Mouse (Mus musculus): ENCODE data around the gene Cntn5. TPM values are rescaled to one million over a fixed set of nuclear protein-coding genes. Genes with fewer than 3 reads are reported as not detected.
A peak's percentile ranks its signal among the peaks of the same experiment; 100 is the strongest.
"Not testable (repeated sequence)": the region's sequence is repeated elsewhere in the genome, so short reads cannot be mapped to it uniquely, and the experiment has no call there.

Cntn5 gene
- total and polyA plus RNA-seq, 3 experiments = 0.04 TPM; not detected in 2

- no peak for DNase-seq
These were observed 253.9 kb downstream of the Cntn5 start for GRCm38 (mm10) chr9:10650632-10651031.

- no peak for DNase-seq
These were observed 258.6 kb downstream of the Cntn5 start for GRCm38 (mm10) chr9:10645951-10646350.

GRCm38 (mm10) chr9:10645045-10645830 lies 259.3 kb downstream of the Cntn5 start:
- peak; percentile 3 for DNase-seq

DNA sequence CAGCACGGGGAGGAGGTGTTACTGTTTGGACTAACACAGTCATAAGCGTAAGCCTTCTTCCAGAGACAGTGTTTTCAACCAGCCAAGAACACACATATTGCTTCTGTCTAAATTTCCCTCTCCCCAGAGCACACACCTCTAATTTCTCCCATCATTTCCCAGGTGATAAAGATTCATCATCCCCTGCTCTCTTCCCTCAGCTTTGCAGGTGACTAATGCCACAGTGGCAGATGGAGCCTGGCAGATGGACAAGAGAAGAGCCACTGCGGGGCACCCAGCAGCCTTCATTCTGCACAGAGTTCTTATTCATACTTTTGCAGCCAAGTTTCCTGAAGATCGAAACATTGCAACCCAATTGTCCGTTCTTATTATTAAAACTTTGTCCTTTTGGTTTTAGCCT lies 286.5 kb downstream of the Cntn5 start:
- DNase-seq = no peak

DNA sequence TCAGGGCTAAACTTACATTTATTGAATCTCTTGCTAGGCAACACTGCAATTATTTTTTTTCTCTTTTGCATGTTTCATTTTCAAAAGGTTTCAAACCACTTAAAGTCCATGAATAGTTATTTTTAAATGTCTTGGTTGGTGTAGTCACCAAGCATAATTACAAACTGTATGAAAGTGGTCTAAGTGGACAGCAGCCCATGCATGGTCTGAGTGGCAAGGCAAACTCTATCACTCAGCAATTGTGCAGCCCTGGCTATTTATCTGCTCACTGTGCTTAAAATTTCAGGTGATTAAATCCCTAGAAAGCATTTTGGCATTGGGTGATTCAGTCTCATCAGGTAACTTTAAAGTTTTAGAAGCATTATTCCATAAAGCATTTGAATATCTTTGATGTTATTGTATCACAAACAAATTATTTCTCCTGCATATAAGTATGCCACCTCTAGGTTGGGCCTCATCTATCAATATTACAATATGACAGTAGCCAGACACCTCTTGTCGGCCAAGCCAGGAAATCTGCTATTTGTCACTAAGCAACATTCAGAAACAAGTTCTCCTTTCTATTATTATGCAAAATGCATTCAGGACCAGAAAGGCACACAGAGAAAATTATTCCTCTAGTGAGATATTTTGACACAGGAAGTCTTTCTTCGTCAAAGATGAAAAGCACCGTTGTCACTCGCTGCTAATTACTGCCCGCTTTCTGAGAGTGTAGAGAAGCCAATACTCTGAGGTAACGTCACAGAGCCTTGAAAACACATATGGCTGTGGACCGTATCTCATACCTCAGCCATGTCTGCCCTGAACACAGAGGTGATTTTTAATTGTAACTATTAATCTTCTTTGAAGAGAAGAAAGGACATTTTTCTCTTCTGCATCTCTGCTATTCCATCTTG lies 329.0 kb downstream of the Cntn5 start:
- no peak for DNase-seq

- no peak for DNase-seq
These were observed 334.7 kb downstream of the Cntn5 start for GRCm38 (mm10) chr9:10569830-10570229.

GRCm38 (mm10) chr9:10540877-10541276 lies 363.7 kb downstream of the Cntn5 start:
- not testable (repeated sequence) for DNase-seq

DNA sequence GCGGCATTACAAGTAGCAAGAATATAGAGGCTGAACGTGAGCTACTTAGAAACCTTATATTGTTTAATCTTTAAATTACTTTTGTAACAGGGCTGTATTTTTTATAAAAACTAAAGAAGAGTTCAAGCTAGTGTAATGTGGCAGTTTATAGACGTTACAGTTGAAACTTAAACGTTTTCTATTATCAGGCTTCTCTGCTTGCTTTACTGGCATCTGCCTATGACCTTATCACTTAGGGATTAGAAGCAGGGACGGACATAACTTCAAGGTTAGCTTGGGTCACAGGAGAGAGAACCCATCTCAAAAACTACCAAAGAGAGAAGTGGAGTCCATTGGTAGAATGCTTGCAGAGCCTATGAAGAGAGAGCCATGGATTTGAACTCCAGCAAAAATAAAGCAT lies 372.3 kb downstream of the Cntn5 start:
- DNase-seq = no peak

DNA sequence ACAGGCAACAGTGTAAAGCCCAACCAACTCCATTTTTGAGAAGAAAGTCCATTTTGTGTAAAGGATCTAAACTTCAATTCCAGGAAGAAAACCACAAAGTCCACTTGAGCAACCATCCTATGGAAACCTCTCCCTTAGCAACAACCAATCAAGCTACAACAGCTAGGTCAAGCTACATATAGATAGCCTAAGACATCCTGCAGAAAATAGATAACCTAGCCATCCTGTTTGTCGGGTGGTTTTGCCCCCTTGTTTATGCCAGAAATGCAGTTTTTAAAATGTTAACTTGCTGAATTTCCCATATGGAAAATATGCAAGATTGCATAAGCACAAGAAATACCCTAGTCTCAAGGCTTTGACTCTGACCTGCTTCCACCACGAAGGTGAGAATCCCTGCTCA lies 373.5 kb downstream of the Cntn5 start:
- no peak for DNase-seq

DNA sequence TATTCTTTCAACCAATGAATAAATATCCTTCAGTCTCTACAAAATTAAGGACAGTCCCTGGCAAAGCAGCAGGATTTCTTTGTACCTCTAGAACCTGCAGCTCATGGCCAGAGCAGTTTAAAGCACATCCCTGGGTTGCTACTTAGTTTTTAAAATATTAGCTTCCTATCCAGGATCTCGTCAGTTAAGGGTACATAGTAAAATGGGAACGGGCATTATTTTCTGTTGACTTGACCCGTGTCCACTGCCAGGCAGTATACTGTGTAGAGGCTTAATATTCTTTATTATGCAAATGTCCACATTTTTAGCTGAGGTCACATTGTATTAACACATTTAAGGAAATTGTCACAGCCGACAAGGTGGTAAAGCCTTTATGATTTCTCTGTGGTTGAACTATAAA lies 375.0 kb downstream of the Cntn5 start:
- no peak for DNase-seq

DNA sequence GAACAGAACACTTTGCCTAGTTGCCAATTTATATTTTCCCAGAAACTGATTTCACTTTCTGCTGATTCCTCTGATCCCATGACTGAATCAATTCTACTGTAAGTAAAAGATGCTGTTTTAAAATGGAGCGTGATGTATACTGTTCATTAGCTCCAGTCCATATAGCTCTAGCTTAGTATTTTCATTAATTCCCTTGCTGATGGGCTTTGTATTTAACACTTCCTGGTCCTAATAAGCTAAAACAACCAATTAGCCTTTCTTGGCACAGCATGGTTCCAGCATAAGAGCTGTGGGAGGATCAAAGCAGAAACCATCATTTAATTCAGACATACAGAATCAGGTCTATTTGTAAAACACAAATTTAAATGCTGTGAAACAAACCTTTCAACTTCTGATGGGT lies 375.5 kb downstream of the Cntn5 start:
- no peak for DNase-seq

DNA sequence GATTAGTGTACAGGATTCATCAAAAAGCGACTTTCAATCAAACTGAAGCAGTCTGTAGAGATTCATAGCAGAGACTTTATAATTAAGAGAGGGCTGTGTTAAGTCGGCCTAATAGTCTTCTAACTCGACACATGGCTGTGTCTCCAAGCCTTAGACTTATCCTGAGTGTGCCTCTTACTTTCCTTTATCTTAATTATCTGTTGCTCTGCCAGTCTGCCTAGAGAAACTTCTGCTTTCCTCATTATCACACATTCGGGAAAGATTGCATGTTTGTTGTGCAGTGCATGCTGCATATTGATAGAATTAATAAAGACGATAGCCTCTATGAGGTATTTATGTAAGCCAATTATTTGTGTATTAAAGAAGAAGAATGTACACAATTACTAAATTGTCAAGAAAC lies 375.9 kb downstream of the Cntn5 start:
- DNase-seq = no peak

DNA sequence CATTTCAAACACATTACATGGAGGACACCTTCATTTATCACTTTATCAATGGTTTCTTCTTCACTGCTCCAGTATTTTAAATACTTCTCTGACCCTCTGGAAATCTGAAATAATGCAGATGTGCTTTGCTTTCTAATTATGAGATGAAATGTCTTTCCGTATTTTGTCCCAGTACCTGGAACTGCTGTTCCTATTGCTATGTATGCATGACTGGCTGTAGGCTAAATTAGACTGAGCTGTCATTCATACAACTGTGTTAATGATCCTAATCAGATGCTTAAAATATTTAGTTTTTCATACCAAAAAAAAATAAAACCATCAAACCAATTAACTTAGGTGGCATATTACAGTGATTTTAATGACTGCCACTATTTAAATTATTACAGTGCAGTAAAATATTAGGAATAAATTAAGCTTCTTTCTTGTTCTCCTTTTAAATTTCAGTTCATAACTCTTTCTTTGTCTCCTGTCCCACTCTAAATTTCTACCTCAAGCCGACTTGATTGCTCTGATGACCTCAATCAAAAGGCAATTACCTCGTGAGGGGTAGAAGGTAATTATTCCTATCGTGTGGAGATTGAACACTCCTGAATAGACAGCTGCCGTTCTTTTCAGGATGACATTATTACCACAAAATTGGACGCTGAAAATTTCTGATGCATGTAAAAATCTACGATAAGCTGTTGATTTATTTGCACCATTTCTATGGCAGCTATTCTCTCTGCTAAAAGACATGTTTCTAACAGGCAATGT lies 378.5 kb downstream of the Cntn5 start:
- DNase-seq = no peak

- DNase-seq = no peak
These were observed 382.0 kb downstream of the Cntn5 start for GRCm38 (mm10) chr9:10522604-10523003.

DNA sequence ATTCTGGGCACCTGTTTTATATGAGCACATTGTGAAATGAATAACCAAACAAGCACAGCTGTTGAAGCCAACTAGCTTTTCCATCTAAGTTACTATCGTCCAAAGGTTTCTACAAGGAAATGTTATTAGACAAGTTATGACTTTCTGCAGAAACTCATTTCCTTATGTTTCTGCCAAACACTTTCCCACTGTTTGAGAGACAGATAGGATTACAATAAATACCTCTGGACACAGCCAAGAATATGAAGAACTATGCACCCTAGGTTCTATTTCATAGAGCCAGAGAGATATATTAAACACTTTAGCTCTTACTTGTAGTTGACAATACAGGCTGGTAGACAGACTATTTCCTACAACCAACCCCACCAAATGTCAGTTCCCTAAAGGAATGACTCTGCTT lies 383.5 kb downstream of the Cntn5 start:
- DNase-seq = no peak

DNA sequence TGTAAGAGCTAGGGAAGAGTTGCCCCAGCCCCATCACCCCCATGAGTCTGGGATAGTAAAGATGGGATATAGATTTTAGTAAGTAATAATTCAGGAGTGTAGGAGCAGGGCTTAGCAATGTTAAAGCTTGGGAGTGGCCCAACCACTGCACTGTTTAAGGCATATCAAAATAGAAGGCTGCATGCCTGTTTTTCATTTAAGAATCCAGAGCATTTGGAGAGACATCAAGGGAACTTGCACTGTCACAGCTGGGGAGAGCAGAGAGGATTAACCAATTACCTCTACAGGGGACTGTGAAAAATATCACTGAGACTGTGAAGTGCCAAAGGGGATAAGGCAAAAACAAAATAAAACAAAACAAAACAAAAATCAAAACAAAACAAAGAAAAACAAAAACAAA lies 412.3 kb downstream of the Cntn5 start:
- DNase-seq = no peak

DNA sequence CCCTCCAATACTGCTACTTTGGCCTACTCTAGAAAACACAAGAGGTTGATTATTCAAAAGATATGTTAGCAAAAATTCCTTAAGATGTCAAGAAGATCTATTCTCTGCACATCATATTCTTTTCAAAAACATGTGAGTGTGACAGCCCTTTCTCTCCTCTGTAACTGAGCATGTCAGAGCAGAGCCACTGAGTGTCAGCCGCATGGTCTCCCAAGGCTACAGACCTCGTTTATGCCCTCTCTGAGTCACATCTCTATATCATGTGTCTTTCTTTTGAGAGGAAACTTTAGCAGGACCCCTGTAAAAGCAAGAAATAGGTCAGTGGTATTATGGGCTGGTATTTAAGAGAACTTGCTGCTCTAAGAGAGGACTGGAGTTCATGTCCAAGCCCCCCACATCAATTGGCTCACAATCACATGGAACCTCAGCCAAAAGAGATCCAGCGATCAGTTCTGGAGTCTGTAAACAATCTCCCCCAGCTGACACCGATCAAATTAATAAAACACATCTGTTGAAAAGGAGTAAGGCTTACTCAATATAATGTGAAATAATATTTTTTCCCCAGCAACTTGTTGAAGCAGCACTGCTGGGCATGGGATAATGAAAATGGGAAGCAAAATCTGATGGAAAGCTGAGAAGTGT lies 433.0 kb downstream of the Cntn5 start:
- DNase-seq = no peak

- DNase-seq = no peak
These were observed 439.8 kb downstream of the Cntn5 start for GRCm38 (mm10) chr9:10464758-10465157.

DNA sequence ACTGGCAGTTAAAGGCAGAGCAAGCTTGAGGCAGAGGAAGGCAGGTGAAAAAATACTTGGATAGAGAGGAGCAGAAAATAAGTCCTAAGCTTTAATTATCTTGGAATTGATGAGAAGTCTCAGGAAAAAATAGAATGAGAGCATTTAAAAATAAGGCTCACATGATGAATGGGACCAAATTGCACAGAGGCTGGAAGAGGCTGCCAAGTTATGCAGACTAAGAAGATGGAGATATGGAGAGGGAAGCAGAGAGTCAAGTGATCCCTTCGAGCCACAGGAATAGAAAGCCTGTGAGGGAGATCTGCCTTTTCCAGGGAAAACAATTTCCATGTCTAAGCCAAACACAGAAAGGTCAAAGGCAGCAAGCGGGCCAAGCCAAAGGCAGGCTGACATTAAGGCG lies 446.7 kb downstream of the Cntn5 start:
- no peak for DNase-seq

DNA sequence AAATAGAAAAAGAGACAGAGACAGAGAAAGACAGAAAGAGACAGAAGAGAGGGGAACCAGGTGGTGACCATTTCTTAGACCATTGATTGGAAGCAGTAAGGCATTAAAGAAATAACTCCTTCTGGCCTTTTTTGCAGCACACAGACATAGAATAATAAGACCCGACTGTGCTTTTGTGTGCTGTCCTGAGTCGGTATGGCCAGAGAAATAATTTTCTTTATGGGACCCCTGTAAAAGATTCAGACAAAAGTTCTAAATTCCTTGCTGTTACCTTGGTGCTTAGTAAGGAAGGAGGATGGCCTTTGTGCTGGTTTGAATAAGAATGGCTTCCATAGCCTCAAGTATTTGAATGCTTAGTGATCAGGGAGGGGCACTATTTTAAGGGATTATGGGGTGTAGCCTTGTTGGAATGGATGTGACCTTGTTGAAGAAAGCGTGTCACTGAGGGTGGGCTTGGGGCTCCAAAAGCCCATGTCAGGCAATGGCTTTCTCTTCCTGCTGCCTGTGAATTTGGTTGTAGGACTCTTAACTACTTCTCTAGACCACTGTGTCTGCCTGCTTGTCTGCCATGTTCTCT lies 455.5 kb downstream of the Cntn5 start:
- no peak for DNase-seq

DNA sequence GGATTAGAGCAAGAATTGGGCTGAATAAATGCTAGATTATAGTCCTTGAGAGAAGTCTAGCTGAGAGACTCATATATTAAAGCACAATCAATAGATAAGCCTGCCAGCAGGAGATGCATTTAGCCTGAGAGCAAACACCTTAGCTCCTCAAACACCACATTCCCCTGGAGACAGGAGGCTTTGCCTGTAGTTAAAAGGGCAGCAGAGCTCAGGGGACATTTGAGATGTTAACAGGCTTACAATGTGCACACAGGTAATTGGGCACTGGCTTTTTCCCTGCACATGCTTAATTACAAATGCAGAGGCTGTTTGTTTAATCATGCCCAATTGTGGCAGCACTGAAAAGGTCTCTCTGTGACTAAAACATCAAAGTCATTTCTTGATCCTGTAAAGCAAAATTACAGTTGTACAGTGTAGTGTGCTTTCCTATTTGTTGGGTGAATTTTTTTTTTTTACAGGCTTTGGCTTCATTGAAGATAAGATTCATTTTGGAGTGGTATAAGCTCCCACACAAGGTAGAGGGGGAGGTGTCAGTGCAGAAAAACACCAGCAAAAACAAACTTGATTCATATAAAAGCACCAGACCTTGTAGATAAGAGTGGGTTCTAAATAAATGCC lies 457.2 kb downstream of the Cntn5 start:
- no peak for DNase-seq
